Mouse (Mus musculus): ENCODE data around the gene Shtn1.

DNA sequence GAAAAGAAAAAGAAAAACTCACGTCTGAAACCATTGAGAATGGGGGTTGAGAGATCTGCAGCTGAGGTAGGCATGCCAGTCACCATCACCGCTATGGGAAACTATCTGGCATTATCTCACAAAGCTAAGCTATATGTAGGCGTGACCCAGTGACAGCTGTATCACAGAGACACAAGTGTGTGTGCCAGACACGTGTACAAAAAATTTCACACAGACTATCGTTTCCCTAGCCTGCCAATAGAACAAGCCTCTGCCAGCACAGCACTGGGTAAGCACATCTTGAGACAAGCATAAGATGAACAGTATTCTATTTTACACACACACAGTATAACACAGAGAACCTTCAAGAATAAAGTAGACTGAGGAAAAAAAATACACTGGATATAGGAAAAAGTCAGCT is 65.1 kb downstream of the Shtn1 start:
- TF ChIP-seq CTCF (IDR thresholded peaks at IDR 0.05; ENCODE audit: low read depth) (no peak), EP300 (IDR thresholded peaks at IDR 0.05; ENCODE audit: low read depth) (no peak)
